Comparison of ENCODE assay signal across 8 mouse cellular contexts in the genomic region with DNA sequence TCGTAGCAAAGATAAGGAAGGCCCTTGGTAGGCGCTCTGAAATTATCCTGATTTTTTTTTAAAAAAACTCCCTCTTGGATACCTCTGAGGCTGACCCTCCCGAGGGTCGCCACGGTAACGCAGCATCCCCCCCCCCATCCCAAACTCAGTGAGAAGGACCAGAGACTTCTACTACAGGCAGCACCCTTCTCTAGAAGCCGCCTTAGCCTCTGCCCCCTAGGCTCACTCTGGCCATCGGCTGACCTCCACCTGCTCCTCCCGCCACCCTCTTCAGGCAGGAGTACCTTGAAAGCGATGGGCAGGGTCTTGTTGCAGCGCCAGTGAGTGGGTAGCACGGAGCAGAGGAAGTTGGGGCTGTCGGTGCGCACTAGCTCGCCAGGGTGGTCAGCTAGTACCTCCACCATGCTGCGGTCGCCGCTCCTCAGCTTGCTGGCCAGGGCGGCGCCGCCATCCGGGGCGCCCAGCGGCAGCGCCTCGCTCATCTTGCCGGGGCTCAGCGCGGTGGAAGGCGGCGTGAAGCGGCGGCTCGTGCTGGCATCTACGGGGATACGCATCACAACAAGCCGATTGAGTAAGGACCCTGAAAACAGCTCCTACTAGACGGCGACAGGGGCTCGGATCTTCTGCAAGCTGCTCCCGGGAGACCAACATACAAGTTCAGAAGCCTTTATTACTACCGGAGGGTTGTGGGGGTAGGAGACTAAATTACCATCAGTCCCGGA.
DNase-seq lines count a peak whose midpoint lies in the region; ATAC-seq lines count a peak whose summit lies in the region.

No protein-coding gene starts in this region.

- H3K27ac ChIP-seq in heart, embryonic 12.5 days (ENCODE audit: poor library complexity, severe bottlenecking): no peak overlapping the region
- peak overlapping the region; percentile 62 for H3K27ac ChIP-seq in limb, embryonic 10.5 days
- no peak overlapping the region for H3K27ac ChIP-seq in midbrain, embryonic 15.5 days

- peaks cover 75% of the 10 kb centered on the region for H3K4me1 ChIP-seq in megakaryocyte, embryonic 14.5 days
- H3K4me1 ChIP-seq in heart, embryonic 12.5 days (replicated peaks): peaks cover 27% of the 10 kb centered on the region
- H3K4me1 ChIP-seq in limb, embryonic 10.5 days: peaks cover 49% of the 10 kb centered on the region
- peaks cover 41% of the 10 kb centered on the region for H3K4me1 ChIP-seq in midbrain, embryonic 15.5 days

- peaks cover 66% of the 10 kb centered on the region for H3K36me3 ChIP-seq in megakaryocyte, embryonic 14.5 days (replicated peaks; ENCODE audit: low read length)
- no peaks in the 10 kb centered on the region for H3K36me3 ChIP-seq in heart, embryonic 12.5 days
- H3K36me3 ChIP-seq in limb, embryonic 10.5 days: no peaks in the 10 kb centered on the region
- no peaks in the 10 kb centered on the region for H3K36me3 ChIP-seq in midbrain, embryonic 15.5 days (replicated peaks)

- peak; percentile 38 to 61 for DNase-seq in adrenal gland, postnatal 36 days
- peak; percentile 69 for DNase-seq in limb, embryonic 10.5 days (ENCODE audit: low spot score)
- DNase-seq in frontal cortex, adult 2 months (ENCODE audit: extremely low spot score in 1 of 2, low spot score in 1 of 2): no peak
- no peak for DNase-seq in frontal cortex, postnatal 10 days (ENCODE audit: low spot score in 2 of 2)

- no peaks in the 10 kb centered on the region for H3K9me3 ChIP-seq in megakaryocyte, embryonic 14.5 days
- H3K9me3 ChIP-seq in heart, embryonic 12.5 days (replicated peaks): no peaks in the 10 kb centered on the region
- H3K9me3 ChIP-seq in limb, embryonic 10.5 days (replicated peaks): no peaks in the 10 kb centered on the region
- no peaks in the 10 kb centered on the region for H3K9me3 ChIP-seq in midbrain, embryonic 15.5 days

- no peaks in the 10 kb centered on the region for H3K27me3 ChIP-seq in megakaryocyte, embryonic 14.5 days (replicated peaks)
- peaks cover 51% of the 10 kb centered on the region for H3K27me3 ChIP-seq in heart, embryonic 12.5 days (replicated peaks)
- peaks cover 98% of the 10 kb centered on the region for H3K27me3 ChIP-seq in limb, embryonic 10.5 days (ENCODE audit: low read depth, poor library complexity, severe bottlenecking)
- H3K27me3 ChIP-seq in midbrain, embryonic 15.5 days (replicated peaks): peaks cover 76% of the 10 kb centered on the region

- H3K4me3 ChIP-seq in megakaryocyte, embryonic 14.5 days (replicated peaks): peak overlapping the region; percentile 99
- H3K4me3 ChIP-seq in heart, embryonic 12.5 days: peak overlapping the region; percentile 40
- H3K4me3 ChIP-seq in limb, embryonic 10.5 days: peak overlapping the region; percentile 50
- peak overlapping the region; percentile 18 for H3K4me3 ChIP-seq in midbrain, embryonic 15.5 days

- 1% methylated on average over 43 of the region's 43 CpGs for WGBS in heart, embryonic 12.5 days
- WGBS in limb, embryonic 10.5 days: under 1% methylated on average over 43 of the region's 43 CpGs
- WGBS in midbrain, embryonic 15.5 days: under 1% methylated on average over 43 of the region's 43 CpGs

- H3K4me2 ChIP-seq in heart, embryonic 12.5 days: peak overlapping the region; percentile 65
- H3K4me2 ChIP-seq in midbrain, embryonic 15.5 days: peak overlapping the region; percentile 39

- ATAC-seq in megakaryocyte, adult 5-6 weeks (ENCODE audit: poor library complexity, severe bottlenecking): no peak
- no peak for ATAC-seq in heart, embryonic 12.5 days (ENCODE audit: insufficient number of reproducible peaks, low FRiP score)
- no peak for ATAC-seq in midbrain, embryonic 15.5 days (replicated peaks)

- peak overlapping the region; percentile 17; the same call in 1 of the 2 replicates for H3K9ac ChIP-seq in heart, embryonic 12.5 days
- no peak overlapping the region; the same call in 1 of the 2 replicates for H3K9ac ChIP-seq in midbrain, embryonic 15.5 days

Comparison
In these comparisons a context has a peak if more than half of its experiments do, and no peak if none do; other contexts are left out.
1. H3K4me3 ChIP-seq: peak in every context shown above with its lines; median percentile 99 in megakaryocyte, embryonic 14.5 days; 50 in limb, embryonic 10.5 days; 40 in heart, embryonic 12.5 days; 18 in midbrain, embryonic 15.5 days.
2. DNase-seq: peak in adrenal gland, postnatal 36 days (2 of 2) and limb, embryonic 10.5 days (single experiment); none in frontal cortex, adult 2 months (0 of 2) and frontal cortex, postnatal 10 days (0 of 2).